Mouse (Mus musculus): ENCODE data around the gene Olfr1377. TPM values are rescaled to one million over a fixed set of nuclear protein-coding genes. Genes with fewer than 3 reads are reported as not detected.
A peak's percentile ranks its signal among the peaks of the same experiment; 100 is the strongest.
"Not testable (repeated sequence)": the region's sequence is repeated elsewhere in the genome, so short reads cannot be mapped to it uniquely, and the experiment has no call there.

Olfr1377 gene
- not detected for total RNA-seq (2021)

DNA sequence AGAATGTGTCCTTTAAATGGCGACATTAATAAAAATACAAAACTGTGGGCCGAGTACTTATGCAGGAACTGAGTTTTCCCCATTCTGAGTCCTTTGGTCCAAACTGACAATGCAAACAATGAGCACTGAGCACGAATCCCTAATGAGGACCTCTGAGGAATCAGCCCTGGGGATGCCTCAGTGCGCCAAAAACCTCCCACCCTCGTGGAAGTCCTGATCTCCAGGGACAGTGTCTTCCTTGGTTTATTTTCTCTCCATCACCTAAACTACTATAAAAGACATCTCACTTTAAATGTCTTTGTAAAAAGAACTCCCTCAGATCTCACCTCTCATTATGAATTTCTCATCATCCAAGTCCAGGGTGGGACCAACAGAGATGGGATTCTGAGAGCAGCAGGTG, at the start of gene Olfr1377:
Gene Olfr1377, plus strand, starts transcription at position 301 of the 400 bp plus-strand sequence.
- no peak for DNase-seq (ENCODE audit: extremely low spot score in 1 of 2, low spot score in 1 of 2)

DNA sequence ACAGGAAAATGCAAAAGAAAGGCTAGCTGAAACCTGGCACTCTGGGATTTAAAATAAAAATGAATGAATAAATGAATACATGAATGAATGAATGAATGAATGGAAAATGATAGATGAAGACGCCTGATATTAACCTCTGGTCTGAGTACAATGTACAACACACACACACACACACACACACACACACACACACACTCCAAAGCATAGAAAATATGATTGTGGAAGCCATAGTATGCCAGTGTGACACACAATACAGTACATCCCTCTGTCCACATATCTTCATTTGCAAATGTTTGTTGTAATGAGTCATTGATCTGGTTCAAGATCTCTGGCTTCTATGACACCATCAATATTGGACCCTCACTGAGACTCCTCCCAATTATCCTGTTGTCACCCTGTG, 49.7 kb upstream of the Olfr1377 start:
- DNase-seq (ENCODE audit: extremely low spot score in 1 of 2, low spot score in 1 of 2), result no peak

DNA sequence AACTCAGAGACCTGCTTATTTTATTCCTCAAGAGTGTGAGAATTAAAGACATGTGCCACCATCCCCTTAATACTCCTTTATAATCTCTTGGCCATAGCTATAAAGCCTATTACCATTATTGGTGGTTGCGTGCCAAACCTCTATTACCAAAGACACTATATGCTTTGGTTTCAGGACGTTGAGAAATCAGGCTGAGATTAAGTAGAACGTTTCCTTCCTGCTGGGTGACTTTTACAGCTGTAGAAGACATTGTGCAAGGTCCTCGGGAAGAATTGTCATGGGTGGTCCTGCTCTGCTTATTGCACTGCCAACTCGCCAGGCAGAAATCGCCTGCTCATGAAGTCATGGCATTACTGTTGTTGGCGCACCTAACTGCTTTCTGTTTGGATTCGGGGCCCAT, 43.3 kb upstream of the Olfr1377 start:
- no peak for DNase-seq (ENCODE audit: extremely low spot score in 1 of 2, low spot score in 1 of 2)

DNA sequence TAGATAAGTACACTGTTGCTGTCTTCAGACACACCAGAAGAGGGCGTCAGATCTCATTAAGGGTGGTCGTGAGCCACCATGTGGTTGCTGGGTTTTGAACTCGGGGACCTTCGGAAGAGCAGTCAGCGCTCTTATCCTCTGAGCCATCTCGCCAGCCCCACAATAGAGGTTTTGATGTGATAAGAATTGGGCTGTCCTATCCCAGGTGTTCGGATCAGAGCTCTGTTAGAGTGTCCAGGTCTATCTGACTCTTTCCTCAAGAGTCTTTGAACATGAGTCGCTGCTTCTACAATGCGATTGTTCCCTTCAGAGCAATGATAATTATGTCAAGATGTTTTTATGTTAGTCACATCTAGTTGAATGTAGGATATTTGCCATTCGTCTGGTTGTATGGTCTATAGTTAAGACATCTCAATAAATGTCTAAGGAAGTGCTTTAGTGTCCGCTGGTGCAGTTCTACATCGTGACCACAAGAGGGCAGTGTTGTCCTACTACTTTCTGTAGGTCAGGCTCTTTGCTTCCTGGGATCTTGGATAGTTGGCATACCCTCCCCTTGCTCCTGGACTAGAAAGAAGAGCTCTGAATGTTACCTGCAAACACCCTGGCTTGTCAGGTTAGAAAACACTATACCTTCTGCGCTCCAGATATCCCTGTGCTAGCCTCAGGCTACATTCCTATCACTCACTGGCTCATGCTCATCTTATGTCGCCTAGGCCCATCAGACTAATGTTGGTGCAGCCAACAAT, 42.0 kb upstream of the Olfr1377 start:
- DNase-seq (ENCODE audit: extremely low spot score in 1 of 2, low spot score in 1 of 2), result no peak

DNA sequence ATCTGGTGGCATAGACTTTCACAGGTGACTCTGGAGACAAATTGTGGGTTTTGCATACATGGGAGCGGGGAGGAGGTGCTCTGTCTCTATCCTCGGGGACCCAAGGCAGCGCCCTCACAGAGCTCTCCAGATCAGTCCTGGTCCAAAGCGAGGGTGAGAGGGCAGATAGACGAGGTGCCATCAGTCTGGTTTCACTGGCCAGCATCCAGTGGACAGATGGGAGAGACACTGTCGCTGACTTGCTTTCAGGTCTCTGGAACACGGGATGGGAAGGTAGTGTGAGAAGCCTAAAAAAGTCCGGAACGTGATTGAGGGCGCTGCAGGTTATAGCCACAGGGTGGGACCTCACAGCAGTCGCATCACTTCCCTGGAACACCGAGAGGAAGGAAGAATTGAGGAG, 39.4 kb upstream of the Olfr1377 start:
- DNase-seq (ENCODE audit: extremely low spot score in 1 of 2, low spot score in 1 of 2), result no peak

DNA sequence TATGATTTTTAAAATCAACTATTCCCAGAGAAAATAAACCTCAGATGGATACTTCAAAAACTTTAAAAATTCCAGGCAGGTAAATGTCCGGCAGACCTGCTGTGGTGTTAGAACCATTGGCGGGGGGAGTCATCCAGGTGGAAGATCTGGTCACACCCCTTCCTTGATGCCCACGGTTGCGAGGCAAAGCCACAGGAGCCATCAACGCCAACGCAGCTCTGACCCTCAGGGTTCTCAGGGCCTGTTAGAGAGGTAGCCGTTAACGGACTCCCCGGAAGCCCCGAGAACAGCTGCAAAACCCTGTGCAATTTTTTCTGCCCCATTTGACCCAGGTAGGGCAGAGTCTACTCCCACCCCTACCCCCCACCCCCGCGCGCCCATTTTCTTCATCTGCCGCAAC, 38.3 kb upstream of the Olfr1377 start, which contains the start of gene 4933414I15Rik:
Gene 4933414I15Rik, minus strand, starts transcription at position 260 of the 400 bp plus-strand sequence.
- DNase-seq (ENCODE audit: extremely low spot score in 1 of 2, low spot score in 1 of 2), result no peak

DNA sequence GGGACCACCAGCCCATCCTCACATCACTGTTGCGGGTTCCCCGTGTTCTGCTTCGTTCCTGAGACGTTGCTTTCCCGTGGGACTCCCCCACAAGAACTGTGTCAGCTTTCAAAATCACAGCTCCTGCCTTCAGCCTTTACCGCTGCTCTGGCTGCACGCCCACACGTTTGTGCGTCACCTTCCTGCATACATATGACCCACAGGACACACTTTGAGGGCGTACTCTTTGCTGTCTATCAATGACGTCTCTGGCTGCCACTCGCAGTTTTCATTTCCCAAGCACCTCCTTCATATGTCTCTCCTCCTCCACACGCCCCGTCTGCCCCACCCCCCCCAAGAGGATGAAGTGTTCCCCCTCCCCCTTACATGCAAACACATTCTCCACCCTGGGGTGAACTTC, 29.5 kb upstream of the Olfr1377 start:
- no peak for DNase-seq (ENCODE audit: extremely low spot score in 1 of 2, low spot score in 1 of 2)

DNA sequence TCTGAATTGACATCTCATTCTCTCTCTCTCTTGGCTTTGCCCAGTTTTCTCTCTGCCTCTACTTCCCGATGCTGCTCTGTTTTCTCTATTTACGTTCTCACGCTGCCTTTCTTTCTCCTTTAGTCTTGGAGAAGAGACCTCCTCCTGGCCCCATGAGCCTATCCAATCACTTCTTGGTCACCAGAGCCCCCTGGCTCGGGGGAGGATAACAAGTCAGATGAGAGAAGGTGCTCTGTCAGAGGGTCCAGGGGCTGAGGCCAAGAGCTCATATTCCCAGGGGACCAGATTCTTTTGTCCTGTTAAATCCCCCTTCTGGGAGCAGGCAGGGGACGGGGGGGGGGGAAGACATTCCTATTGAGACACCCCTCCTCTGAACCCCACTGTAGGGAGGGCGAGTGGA, 28.1 kb upstream of the Olfr1377 start, which contains the start of gene Prop1:
Gene Prop1, minus strand, starts transcription at position 101 of the 400 bp plus-strand sequence.
- DNase-seq (ENCODE audit: extremely low spot score in 1 of 2, low spot score in 1 of 2), result no peak

DNA sequence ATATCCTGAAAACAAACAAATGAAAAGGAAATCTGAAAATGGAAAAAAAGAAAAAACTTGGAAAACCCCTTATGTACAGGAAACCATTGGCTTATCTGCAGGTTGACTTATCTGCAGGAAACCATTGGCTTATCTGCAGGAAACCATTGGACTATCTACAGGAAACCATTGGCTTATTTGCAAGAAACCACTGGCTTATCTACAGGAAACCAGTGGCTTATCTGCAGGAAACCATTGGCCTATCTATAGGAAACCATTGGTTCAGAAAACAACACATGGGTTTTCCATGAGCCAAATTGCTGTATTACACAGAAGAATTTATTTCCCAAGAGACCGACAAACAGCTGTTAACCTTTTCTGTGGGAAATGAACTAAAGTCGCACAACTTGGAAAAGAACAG, 16.9 kb upstream of the Olfr1377 start:
- DNase-seq (ENCODE audit: extremely low spot score in 1 of 2, low spot score in 1 of 2), result no peak

DNA sequence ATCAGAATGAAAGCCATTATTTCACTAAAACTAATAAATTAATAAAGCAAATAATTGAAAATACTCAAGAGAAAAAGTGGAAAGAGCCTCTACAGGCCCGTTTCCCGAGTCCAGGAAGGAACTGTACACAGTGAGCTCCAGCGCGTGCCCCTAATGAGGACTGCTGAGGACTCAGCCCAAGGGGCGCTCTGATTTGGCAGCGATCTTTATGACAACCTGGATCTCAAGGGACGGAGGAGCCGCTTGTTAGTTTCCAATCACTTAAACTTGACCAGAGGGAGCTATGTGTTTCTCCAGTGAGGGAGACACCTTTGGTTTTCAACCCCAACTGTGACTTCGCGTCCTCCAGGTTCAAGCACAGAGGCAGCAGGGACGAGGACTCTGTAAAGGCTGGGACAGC, 15.5 kb upstream of the Olfr1377 start, which contains the start of gene Olfr1378:
Gene Olfr1378, plus strand, starts transcription at position 301 of the 400 bp plus-strand sequence.
- no peak for DNase-seq (ENCODE audit: extremely low spot score in 1 of 2, low spot score in 1 of 2)

DNA sequence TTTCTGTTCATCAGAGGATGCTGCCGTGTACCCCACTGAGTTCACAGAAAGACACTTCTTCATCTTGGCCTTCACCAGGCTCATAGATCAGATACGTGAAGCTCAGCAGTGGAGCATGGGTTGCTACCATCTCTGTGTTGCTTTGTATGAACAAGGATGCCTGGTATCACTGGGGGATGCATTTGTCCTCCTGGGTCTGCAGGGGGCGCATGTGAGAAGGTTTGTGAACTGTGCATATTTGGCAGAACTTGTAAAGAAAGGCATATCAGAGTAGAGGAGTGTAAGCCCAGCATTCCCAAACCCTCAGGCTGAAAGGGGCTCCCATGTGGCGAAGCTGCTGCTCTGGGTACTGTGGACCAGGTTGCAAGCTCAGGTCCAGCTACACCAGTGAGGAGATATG, 4.6 kb upstream of the Olfr1377 start:
- no peak for DNase-seq (ENCODE audit: extremely low spot score in 1 of 2, low spot score in 1 of 2)

DNA sequence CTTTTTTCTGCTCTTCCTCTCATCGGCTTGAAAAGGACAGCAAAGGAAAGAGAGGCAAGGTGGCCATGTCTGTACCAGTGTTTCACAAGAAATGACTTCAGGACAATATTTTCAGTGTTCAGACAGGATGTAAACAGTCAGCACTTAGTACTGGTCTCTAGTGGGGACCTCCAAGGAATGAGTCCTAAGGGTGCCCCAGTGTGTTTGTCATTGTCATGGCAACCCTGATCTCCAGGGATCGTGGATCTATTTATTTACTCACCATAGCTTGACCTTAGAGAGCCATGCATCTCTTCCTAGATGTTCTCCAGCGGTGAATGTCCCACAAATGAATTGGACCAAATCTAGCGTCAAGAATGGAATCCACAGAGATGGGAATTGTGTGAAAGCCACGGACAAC, 21.5 kb downstream of the Olfr1377 start, which contains the start of gene Olfr51:
Gene Olfr51, plus strand, starts transcription at position 301 of the 400 bp plus-strand sequence.
- DNase-seq (ENCODE audit: extremely low spot score in 1 of 2, low spot score in 1 of 2), result no peak

DNA sequence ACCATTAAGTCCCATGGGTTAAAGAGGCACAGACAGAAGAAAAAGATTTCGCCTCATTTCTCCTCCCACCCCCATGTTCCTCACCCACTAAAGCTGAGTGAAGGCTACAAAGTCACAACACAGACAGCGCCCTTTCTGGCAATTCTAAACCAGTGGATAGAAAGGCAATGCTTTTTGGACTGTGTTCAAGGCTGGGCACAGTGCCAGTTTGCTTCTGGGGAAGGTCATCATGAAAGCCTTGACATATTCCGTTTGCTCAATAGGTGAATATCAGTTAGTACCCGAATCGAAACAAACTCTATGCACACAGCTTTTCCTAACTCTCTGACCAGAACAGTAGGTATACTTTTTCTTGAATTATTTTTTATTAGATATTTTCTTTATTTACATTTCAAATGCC, 30.1 kb downstream of the Olfr1377 start:
- no peak for DNase-seq (ENCODE audit: extremely low spot score in 1 of 2, low spot score in 1 of 2)

DNA sequence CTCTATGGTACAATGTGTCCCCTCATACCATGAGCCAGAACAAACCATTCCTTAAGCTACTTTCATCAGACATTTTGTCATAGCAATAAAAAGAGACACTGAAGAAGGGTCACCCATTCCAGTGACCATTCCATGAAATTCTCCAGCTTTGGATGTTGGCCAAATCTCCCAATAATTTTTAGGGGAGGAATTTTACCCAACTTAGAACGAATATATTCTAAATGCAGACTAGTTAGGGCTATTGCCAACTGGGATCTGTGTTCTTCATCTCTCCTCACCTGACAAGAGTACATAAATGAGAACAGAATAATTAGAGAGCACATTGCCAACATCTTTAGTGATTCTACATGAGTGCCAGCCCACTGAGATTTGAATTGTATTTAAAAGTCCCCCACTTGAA, 32.2 kb downstream of the Olfr1377 start, which contains the start of gene Olfr54:
Gene Olfr54, plus strand, starts transcription at position 301 of the 400 bp plus-strand sequence.
- no peak for DNase-seq (ENCODE audit: extremely low spot score in 1 of 2, low spot score in 1 of 2)

DNA sequence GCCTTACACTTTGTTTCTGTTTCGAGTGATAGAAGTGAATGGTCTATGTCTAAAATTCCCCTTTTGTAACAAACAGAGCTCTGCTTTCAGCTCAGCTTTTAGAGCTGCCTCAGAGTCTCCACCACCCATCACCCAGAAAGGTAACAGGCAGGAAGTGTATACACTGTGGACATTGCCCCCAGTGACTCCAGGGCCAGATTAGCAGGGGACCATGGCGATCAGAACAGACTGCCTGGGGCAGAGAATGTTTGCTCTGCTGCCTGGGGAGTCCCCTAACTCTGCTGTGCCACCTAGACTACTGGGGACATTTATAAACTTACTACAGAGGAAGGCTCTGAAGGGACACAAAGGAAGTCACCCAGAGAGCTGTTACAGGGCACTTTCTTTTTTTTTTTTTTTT, 34.6 kb downstream of the Olfr1377 start:
- DNase-seq (ENCODE audit: extremely low spot score in 1 of 2, low spot score in 1 of 2), result no peak

DNA sequence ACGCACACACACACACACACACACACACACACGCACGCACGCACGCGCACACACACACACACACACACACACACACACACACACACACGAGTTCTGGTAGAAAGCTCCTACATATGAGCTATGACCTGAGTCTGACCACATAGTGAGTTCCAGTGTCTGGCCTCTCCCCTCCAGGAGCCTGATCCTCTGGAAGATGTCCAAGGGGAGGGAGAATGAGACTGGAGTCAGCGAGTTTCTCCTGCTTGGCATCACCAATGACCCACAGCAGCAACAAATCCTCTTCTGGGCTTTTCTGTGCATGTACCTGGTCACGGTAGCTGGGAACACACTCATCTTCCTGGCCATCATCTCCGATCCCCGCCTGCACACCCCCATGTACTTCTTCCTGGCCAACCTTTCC, 45.0 kb downstream of the Olfr1377 start:
- DNase-seq (ENCODE audit: extremely low spot score in 1 of 2, low spot score in 1 of 2), result not testable (repeated sequence)

DNA sequence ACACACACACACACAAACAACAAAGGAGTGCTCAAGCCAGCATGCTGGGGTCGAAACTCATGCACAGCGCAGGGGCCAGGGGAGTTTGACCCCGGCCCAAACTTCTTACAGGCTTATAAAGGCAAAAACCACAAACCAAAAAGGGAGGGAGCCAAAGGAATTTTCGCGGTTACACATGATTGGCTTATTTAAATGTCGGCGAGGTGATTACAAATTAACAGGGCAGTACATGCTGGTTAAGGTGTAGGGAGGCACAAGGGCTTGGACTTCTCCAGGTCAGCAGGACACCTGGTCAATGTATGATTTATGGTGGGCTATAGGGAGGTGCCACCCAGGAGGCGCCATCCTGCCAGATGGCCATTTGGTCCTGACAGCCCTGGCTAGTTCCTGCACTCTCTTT, 47.6 kb downstream of the Olfr1377 start:
- not testable (repeated sequence) for DNase-seq (ENCODE audit: extremely low spot score in 1 of 2, low spot score in 1 of 2)

DNA sequence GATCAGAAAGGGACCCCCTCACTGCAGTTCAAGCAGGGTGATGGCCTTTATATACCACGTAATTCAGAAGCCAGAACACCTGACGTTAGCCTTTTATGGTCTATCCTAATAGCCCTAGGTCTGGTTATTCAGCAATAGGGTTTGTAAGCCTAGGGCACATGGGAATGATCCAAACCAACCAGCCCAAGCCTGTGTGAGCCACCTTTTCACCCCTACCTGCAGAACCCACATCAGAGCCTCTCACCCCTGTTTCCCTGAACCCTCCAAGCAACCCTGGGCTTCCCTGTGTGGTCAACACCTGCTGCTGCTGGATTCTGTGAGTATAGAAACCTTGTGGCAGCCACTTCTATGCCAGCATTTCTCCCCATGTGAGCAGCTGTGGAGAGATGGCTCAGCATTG, 48.5 kb downstream of the Olfr1377 start:
- DNase-seq (ENCODE audit: extremely low spot score in 1 of 2, low spot score in 1 of 2), result no peak

DNA sequence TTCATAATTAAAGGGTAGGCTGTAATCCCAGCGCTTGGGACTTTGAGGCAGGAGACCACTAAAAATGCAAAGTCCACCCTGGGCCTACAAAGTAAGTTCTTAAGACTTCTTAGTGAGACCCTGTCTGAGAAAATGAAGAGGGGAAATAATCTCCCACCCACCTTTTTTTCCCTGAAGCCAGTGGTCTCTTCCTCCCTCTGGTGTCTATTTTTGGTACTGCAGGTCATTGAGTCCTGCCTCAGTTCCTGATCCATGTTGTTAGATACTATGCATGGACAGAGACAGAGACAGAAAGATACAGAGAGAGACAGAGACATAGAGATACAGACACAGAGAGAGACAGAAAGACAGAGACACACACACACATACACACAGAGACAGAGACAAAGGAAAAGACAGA, 51.1 kb downstream of the Olfr1377 start:
- peak; percentile 10 to 17 for DNase-seq (ENCODE audit: extremely low spot score in 1 of 2, low spot score in 1 of 2)

DNA sequence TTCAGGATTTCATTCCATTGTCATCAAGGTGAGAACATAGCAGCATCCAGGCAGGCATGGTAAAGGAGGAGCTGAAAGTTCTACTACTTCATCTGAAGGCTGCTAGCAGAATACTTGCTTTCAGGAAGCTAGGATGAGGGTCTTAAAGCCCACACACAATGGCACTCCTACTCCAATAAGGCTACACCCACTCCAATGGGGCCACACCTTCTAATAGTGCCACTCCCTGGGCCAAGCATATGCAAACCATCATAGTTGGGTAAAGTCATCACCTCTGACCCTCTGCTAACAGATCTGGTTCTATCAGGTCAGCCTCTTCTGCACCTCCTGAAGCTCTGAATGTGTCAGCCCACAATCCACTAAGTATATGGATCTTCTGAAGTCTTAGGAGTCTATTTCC, 52.4 kb downstream of the Olfr1377 start:
- not testable (repeated sequence) for DNase-seq (ENCODE audit: extremely low spot score in 1 of 2, low spot score in 1 of 2)

DNA sequence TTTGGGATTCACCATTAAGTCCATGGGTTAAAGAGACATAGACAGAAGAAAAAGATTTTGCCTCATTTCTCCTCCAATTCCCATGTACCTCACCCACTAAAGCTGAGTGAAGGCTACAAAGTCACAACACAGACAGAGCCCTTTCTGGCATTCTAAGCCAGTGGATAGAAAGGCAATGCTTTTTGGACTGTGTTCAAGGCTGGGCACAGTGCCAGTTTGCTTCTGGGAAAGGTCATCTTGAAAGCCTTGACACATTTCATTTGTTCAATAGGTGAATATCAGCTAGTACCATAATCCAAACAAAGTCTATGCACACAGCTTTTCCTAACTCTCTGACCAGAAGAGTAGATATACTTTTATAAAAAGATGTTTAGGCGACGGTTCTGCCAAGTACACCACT, 54.2 kb downstream of the Olfr1377 start:
- DNase-seq (ENCODE audit: extremely low spot score in 1 of 2, low spot score in 1 of 2), result no peak

Data from layer of hippocampus, postnatal 25 days (tissue).